Mouse (Mus musculus): ENCODE results near the gene Vmn1r157. TPM values are rescaled to one million over a fixed set of nuclear protein-coding genes. Genes with fewer than 3 reads are reported as not detected.
"Not testable (repeated sequence)": the region's sequence is repeated elsewhere in the genome, so short reads cannot be mapped to it uniquely, and the experiment has no call there.

The Vmn1r157 gene
- total RNA-seq (2021) = not detected
- long read RNA-seq, experiment 1 = 0 reads
- long read RNA-seq, experiment 2 = 0 reads

DNA sequence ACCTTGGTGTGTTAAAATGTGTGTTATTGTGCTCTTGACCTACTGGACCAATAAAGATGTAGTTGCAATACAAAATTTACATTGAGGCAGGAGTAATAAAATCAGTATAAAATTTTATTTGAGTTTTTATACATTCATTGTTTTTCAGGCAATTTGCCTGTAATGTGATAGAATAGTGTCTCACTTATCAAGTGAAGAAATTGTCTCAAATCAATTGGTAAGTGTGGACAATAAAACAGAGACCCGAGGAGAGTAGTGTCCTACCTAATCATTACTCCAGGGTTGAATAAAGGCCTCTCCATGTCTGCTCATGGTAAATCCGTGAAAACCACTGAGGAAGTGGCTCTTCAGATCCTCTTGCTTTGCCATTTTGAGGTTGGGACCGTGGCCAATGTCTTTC is at the start of gene Vmn1r157:
Gene Vmn1r157 (plus strand): TSS at position 301 of the 400 bp plus-strand sequence.
- not testable (repeated sequence) for DNase-seq (ENCODE audit: low spot score in 2 of 2)

DNA sequence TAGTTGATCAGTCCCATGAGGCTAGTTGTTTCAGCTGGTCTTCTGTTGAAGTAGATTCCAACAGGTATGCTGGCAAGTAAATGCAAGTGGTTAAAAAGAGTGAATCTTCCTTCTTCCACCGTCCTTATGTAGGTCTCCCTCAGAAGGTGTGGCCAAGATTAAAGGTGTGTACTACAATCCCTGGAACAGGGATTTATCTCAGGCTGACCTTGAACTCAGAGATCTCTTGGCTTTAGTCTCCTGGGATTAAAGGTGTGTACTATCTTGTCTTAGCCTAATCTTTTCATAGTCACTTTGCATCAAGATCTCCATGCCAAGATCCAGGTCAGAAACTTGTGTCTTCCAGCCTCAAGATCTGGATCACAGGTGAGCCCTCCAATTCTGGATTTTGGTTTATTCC is 41.9 kb upstream of the Vmn1r157 start, which contains the start of gene Gm4567:
Gene Gm4567 (minus strand): TSS at position 101 of the 400 bp plus-strand sequence.
- not testable (repeated sequence) for DNase-seq (ENCODE audit: low spot score in 2 of 2)

DNA sequence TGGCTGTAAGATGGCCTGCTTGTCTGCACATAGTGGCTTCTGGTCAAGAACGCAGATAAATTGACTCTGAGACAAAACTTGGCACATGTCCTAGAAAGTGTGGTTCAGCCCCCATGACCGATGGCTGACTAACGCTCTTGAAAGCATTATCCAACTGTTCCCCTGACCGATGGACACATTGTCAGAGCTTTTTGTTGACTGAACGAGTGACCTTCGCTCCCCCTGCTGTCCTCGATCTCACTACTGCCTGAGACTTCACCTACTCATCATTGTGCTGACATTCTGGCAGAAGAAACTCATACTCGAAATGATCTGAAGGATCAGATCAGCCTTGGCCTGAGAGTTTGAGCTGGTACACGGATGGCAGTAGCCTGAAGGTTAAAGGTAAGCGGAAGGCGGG is 14.5 kb downstream of the Vmn1r157 start:
- not testable (repeated sequence) for DNase-seq (ENCODE audit: low spot score in 2 of 2)

DNA sequence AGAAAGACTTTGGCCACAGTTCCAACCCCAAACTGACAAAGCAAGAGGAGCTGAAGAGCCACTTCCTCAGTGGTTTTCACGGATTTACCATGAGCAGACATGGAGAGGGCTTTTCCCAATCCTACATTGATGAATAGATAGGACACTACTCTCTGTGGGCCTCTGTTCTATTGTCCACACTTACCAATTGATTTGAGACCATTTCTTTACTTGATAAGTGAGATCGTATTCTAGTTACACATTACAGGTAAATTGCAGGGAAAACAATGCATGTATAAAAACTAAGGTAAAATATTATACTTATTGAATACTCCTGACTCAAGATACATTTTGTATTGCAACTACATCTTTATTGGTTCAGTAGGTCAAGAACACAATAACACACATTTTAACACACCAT is 29.2 kb downstream of the Vmn1r157 start, which contains the start of gene Vmn1r158:
Gene Vmn1r158 (minus strand): TSS at position 101 of the 400 bp plus-strand sequence.
- DNase-seq (ENCODE audit: low spot score in 2 of 2) = not testable (repeated sequence)

Other genes with a start within 250 kb of the Vmn1r157 start
- gene Vmn1r152, start 238.7 kb upstream of the Vmn1r157 start, total RNA-seq (2021) = not detected
- not detected for gene Gm8677, start 226.8 kb upstream of the Vmn1r157 start, total RNA-seq (2021)
- gene Gm4201, start 196.4 kb upstream of the Vmn1r157 start, total RNA-seq (2021) = not detected
- gene Gm4565, start 173.6 kb upstream of the Vmn1r157 start, total RNA-seq (2021) = not detected
- gene Vmn1r155, start 103.7 kb upstream of the Vmn1r157 start, total RNA-seq (2021) = not detected
- gene Gm8693, start 69.4 kb upstream of the Vmn1r157 start, total RNA-seq (2021) = not detected
- not detected for gene Gm4567, start 42.0 kb upstream of the Vmn1r157 start, total RNA-seq (2021)
- not detected for gene Vmn1r158, start 29.1 kb downstream of the Vmn1r157 start, total RNA-seq (2021)
- gene Vmn1r159, start 81.9 kb downstream of the Vmn1r157 start, total RNA-seq (2021) = not detected
- not detected for gene Vmn1r160, start 109.5 kb downstream of the Vmn1r157 start, total RNA-seq (2021)
- not detected for gene Gm4214, start 223.0 kb downstream of the Vmn1r157 start, total RNA-seq (2021)